Mouse (Mus musculus) liver, postnatal 0 days (tissue): Measurements from ENCODE around the gene Rogdi. TPM values are rescaled to one million over a fixed set of nuclear protein-coding genes. Genes with fewer than 3 reads are reported as not detected.

Experiments
- ATAC-seq: fragments of 200-750 bp; cut with Nextera tagmentation; 2 replicates; pipeline ENCODE4 v1.8.0; 2017; ENCODE audit warnings: mild to moderate bottlenecking, moderate library complexity
- DNase-seq: peaks from one replicate; pipeline ENCODE4 v3.0.0-alpha.2; 2016
- H3K27ac ChIP-seq: fragments of 300-500 bp; sonication (generic); 2 replicates; pipeline ENCODE4 v1.5.1; 2014; ENCODE audit warnings: antibody characterized with exemption, moderate library complexity, mild to moderate bottlenecking, low read depth
- H3K27me3 ChIP-seq: fragments of 300-500 bp; sonication (generic); 2 replicates; pipeline ENCODE4 v1.6.1; 2014; ENCODE audit warnings: low read length, control low read depth, mixed read lengths; ENCODE audit not compliant: insufficient read depth
- H3K36me3 ChIP-seq: fragments of 300-500 bp; sonication (generic); replicated peaks from 2 replicates; pipeline ENCODE4 v1.6.1; 2014; ENCODE audit warnings: mild to moderate bottlenecking, control low read depth, low read length, moderate library complexity, mixed read lengths; ENCODE audit not compliant: insufficient read depth
- H3K4me1 ChIP-seq: fragments of 300-500 bp; sonication (generic); 2 replicates; pipeline ENCODE4 v1.6.1; 2014; ENCODE audit warnings: antibody characterized with exemption, mild to moderate bottlenecking, control low read depth; ENCODE audit not compliant: insufficient read depth
- H3K4me2 ChIP-seq: fragments of 300-500 bp; sonication (generic); 2 replicates; pipeline ENCODE4 v1.6.1; 2014; ENCODE audit warnings: low read depth, mild to moderate bottlenecking, low read length, moderate library complexity, mixed read lengths
- H3K4me3 ChIP-seq: fragments of 300-500 bp; sonication (generic); 2 replicates; pipeline ENCODE4 v1.5.1; 2014; ENCODE audit warnings: low read depth, low read length
- H3K9ac ChIP-seq: fragments of 300-500 bp; sonication (generic); replicated peaks from 2 replicates; pipeline ENCODE4 v1.6.1; 2014; ENCODE audit warnings: mild to moderate bottlenecking, moderate library complexity
- H3K9me3 ChIP-seq: fragments of 300-500 bp; sonication (generic); 2 replicates; pipeline ENCODE4 v1.6.1; 2016; ENCODE audit warnings: mild to moderate bottlenecking, control low read depth, low read length, mixed read lengths
- CTCF ChIP-seq: sonication (generic); IDR thresholded peaks from 2 replicates; pipeline ENCODE4 v1.5.1; 2016; ENCODE audit warnings: antibody characterized with exemption, low read depth
- EP300 ChIP-seq: IDR thresholded peaks from 2 replicates; pipeline ENCODE4 v1.6.1; 2016; ENCODE audit warnings: antibody characterized with exemption, low read depth, mild to moderate bottlenecking
- WGBS: fragments of 180-500 bp; shearing (Covaris S2); extraction: QIAGEN DNeasy Blood & Tissue Kit; methylation state at CpG from one replicate; pipeline ENCODE4 v1.1.7; 2014; ENCODE audit not compliant: insufficient replicate concordance; 5-methylcytosine and 5-hydroxymethylcytosine counted together
- polyA plus RNA-seq: library from polyadenylated mRNA; unstranded; fragments of >200 nt; fragmentation: Nextera tagmentation; extraction: Ambion mirVana; gene quantifications from 2 replicates; pipeline ENCODE4 v1.2.1, GENCODE M21; 2015

Rogdi gene
- 105 and 114 TPM in 2 replicates for polyA plus RNA-seq

DNA sequence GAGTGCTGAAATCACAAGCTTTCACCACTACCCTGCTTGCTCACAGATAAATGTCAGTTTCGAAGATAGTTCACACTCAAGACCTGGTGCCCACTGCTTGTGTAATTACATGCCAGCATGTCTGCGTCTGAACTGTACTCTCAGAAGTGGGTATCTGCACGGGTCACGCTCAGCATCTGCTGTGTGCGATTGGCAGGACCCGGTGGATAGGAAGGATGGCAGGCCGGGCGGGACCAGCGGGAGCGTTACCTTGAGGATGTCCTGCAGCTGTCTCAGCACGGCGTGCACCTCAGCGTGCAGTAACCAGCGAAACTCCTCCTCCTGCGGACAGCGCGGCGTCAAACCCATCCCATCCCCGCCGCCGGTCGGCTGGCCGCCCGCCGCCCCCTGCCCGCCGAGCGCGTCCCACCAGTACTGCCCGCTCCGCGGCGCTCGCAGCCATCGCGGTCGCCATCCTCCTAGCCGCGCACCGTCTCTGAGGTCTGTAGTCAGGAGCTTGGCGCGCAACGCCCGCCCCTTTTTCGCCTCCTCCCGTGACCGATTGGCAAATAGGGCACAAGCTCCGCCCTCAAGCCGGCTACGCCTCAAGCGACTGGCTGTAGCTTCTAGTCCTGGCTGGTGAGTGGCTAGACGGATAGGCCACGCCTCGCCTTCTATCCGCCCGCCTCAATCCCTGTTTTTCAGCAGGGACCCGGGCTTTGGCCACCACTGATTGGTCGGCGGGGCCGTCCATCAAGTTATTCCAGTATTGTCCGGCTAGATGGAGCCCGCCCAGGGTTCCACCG, at the start of gene Rogdi:
Rogdi (minus strand) TSS at position 500 of the 785 bp plus-strand sequence.
- under 1% methylated on average over 62 of the region's 63 CpGs for WGBS
- Histone ChIP-seq H3K27me3 (no peaks in the 10 kb centered on the region), H3K4me1 (peaks cover 36% of the 10 kb centered on the region), H3K4me3 (peak within 1 kb of the TSS; percentile 76), H3K9me3 (no peaks in the 10 kb centered on the region), H3K36me3 (peaks cover 46% of the 10 kb centered on the region), H3K9ac (peak within 1 kb of the TSS; percentile 70), H3K4me2 (peak within 1 kb of the TSS; percentile 95), H3K27ac (peak within 1 kb of the TSS; percentile 84)
- ATAC-seq (peak; percentile 92), DNase-seq (peak; percentile 97)
- TF ChIP-seq EP300 (no peak), CTCF (peak; percentile 40)

DNA sequence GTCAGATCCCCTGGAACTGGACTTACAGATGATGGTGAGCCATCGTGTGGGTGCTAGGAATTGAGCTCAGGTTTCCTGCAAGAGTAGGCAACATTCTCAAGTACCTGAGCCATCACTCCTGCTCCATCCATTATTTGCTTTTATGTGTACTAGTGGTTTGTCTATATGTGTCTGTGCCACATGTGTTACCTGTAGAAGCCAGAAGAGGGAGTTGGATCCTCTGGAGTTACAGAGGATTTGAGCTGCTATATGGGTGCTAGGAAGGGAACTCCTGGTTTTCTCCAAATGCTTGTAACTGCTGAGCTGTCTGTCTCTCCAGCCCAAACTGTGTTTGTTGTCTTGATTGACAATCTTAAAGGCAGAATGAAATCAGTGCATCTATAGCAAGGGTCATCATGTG, 44.8 kb upstream of the Rogdi start:
- 81% methylated on average over 1 of the region's 1 CpGs for WGBS
- Histone ChIP-seq H3K4me2 (no peak overlapping the region), H3K4me1 (no peaks in the 10 kb centered on the region), H3K9ac (no peak overlapping the region), H3K4me3 (no peak overlapping the region), H3K9me3 (no peaks in the 10 kb centered on the region), H3K36me3 (peaks cover 51% of the 10 kb centered on the region), H3K27me3 (no peaks in the 10 kb centered on the region), H3K27ac (no peak overlapping the region)
- TF ChIP-seq EP300 (no peak), CTCF (peak; percentile 58)
- DNase-seq = no peak
- ATAC-seq = no peak

DNA sequence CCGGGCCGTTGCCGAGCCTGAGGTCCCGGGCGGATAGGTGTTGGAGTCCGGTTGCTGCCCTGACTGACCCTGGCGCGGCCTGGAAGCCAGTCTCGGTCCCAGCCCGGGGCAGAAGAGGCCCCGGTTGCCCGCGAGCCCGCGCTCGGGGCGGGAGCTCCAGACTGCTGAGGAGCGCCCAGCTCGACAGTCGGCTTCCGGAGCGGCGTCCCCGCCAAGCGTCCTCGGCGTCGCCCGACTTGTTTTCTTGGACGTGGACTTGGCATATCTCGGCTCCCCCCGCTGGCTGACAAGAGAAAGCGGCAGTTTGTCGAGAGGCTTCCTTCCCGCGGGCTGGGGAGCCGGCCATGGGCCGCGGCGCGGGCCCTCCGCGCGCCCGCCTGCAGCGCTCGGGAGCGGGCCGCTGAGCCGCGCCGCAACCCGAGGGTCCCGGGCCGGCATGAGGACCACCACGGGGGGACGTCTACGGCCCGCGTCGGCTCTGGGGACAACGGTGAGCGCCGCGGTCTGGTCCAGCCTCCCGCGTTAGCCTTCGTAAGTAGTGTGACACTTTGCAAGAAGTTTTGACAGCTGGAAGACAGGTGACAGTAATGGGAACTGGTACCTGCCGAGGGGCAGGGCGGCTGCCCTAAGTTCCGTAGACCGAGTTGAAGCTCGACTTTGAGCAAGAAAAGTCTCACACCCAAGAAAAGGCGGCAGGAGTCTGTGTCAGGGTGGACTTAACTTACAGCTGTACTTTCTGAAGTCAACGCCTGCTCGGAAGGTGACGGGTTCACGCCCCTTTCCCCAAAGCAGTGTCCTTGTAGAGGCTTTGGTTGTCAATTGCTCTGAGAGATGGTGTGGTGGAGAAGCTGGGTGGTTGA, 37.1 kb upstream of the Rogdi start:
- Histone ChIP-seq H3K9me3 (no peaks in the 10 kb centered on the region), H3K27me3 (no peaks in the 10 kb centered on the region), H3K4me1 (peaks cover 22% of the 10 kb centered on the region), H3K27ac (peak overlapping the region; percentile 92), H3K9ac (peak overlapping the region; percentile 77), H3K4me2 (peak overlapping the region; percentile 84), H3K36me3 (peaks cover 32% of the 10 kb centered on the region), H3K4me3 (peak overlapping the region; percentile 93)
- DNase-seq (peak; percentile 82), ATAC-seq (peak; percentile 64)
- TF ChIP-seq EP300 = no peak
- peak; percentile 26; the same call in 1 of the 2 replicates for TF ChIP-seq CTCF
- WGBS = under 1% methylated on average over 76 of the region's 78 CpGs

DNA sequence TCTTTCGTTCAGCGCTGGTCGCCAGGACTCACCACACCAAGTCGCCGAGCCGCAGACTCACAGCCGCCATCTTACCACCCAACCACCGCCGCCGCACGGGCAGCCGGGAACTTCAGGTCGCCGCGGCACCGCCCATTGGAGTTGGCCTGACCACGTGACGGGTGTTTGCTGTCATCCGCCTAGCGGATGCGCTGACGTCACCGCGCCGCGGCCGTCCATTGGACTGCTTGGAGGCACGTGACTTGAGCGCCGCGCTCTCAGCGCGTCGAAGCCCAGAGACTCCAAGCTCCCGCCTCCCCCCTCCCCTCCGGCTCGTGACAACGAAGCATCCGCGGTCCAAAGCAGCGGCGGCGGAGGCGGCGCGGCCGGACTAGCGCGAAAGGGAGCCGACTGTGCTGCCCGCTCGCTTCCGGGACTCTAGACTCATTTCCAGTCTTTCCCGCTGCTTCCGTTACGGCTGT, 36.5 kb upstream of the Rogdi start, which contains the start of the genes Glyr1 and Ubn1:
Glyr1 (minus strand) TSS at position 90 of the 461 bp plus-strand sequence.
Ubn1 (plus strand) TSS at position 284 of the 461 bp plus-strand sequence.
- H3K36me3 ChIP-seq = peaks cover 34% of the 10 kb centered on the region
- H3K9me3 ChIP-seq = no peaks in the 10 kb centered on the region
- peaks cover 22% of the 10 kb centered on the region for H3K4me1 ChIP-seq
- peak within 1 kb of the TSS; percentile 92 for H3K27ac ChIP-seq
- no peak for TF ChIP-seq CTCF
- no peak for TF ChIP-seq EP300
- H3K4me3 ChIP-seq = peak within 1 kb of the TSS; percentile 93
- WGBS = under 1% methylated on average over 50 of the region's 56 CpGs
- H3K27me3 ChIP-seq = no peaks in the 10 kb centered on the region
- peak; percentile 96 for ATAC-seq
- peak within 1 kb of the TSS; percentile 98 for H3K9ac ChIP-seq
- peak; percentile 100 for DNase-seq
- H3K4me2 ChIP-seq = peak within 1 kb of the TSS; percentile 85

DNA sequence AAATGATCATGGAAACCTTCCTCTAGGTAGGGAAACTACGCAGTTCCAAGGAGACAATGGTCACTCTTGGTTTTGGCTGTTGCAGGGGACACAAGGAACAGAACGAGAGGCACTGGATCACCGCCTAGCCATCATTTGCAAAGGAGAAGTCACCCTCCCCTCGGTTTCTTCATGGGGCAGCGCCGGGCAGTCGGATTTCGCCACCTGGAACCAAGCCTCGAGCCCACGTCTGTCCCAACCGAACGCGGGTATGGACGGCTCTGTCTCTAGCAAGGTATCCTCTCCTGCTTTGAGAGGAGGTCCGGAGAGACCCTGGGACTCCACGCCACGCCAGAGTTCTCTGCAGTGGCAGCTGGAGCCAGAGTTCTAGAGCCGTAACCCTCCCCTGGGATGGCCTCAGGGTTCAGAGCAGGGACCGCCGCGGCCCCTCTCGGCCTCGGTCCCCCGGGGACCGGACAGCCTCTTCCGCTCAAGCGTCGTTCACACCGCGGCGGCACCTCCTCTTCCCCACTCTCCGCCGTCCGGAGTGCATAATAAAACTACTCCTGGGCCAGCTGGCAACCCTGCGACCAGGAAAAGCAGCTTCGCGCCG, 35.9 kb upstream of the Rogdi start:
- ATAC-seq = peak; percentile 52
- no peak for DNase-seq
- peaks cover 22% of the 10 kb centered on the region for H3K4me1 ChIP-seq
- peak overlapping the region; percentile 92 for H3K27ac ChIP-seq
- H3K4me2 ChIP-seq = peak overlapping the region; percentile 85
- TF ChIP-seq EP300 = no peak
- no peak for TF ChIP-seq CTCF
- 1% methylated on average over 38 of the region's 38 CpGs for WGBS
- H3K27me3 ChIP-seq = no peaks in the 10 kb centered on the region
- H3K9me3 ChIP-seq = no peaks in the 10 kb centered on the region
- H3K9ac ChIP-seq = peak overlapping the region; percentile 98
- H3K36me3 ChIP-seq = peaks cover 39% of the 10 kb centered on the region
- H3K4me3 ChIP-seq = peak overlapping the region; percentile 93
